ENCODE assay signal across 9 mouse cellular contexts in the genomic region with DNA sequence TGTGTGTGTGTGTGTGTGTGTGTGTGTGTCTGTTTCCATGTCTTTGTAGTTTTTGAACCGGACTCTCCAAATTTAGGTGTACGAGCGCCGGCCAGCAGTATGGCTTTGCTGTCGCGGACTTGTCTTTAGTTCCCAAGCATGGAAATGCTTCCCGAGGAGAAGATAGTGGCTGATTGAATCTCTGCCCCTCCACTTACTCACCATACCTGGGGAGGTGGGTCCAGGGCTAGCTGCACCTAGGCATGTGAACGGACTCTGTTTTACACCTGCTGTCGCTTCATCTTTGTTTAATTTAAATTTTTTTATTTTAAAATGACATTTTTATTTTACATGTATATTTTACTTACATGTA. TPM values are rescaled to one million over a fixed set of nuclear protein-coding genes. Genes with fewer than 3 reads are reported as not detected.
DNase-seq lines count a peak whose midpoint lies in the region; ATAC-seq and TF ChIP-seq lines count a peak whose summit lies in the region.
"Had no signal": no experiment of that assay in that cellular context is flagged by ENCODE, and none has a peak within 500 bp of the region (broad histone marks: within the 10 kb centered on the region; RNA-seq: fewer than 3 reads in every experiment).

No protein-coding gene starts in this region.

- no peak for DNase-seq in kidney, postnatal 10 days
- DNase-seq in embryonic facial prominence, embryonic 14.5 days (ENCODE audit: low spot score) = no peak
- peak; percentile 2 for DNase-seq in midbrain, postnatal 0 days (ENCODE audit: low spot score)
- DNase-seq in ovary, adult 18-20 months (ENCODE audit: low spot score) = no peak
- no peak for DNase-seq in cerebellum, postnatal 10 days
- DNase-seq in yolk sac, embryonic 10.5 days (ENCODE audit: low spot score) = no peak

- no peaks in the 10 kb centered on the region for H3K9me3 ChIP-seq in kidney, embryonic 14.5 days (ENCODE audit: control insufficient read depth, low read length)
- no peaks in the 10 kb centered on the region for H3K9me3 ChIP-seq in embryonic facial prominence, embryonic 14.5 days (ENCODE audit: control insufficient read depth, low read length)
- no peaks in the 10 kb centered on the region for H3K9me3 ChIP-seq in intestine, embryonic 15.5 days
- H3K9me3 ChIP-seq in midbrain, postnatal 0 days (ENCODE audit: low read length) = no peaks in the 10 kb centered on the region

- H3K4me2 ChIP-seq in kidney, embryonic 14.5 days (replicated peaks; ENCODE audit: low read depth, low read length) = peak overlapping the region; percentile 70
- H3K4me2 ChIP-seq in embryonic facial prominence, embryonic 14.5 days (ENCODE audit: low read depth, low read length) = peak overlapping the region; percentile 71
- H3K4me2 ChIP-seq in intestine, embryonic 15.5 days (replicated peaks) = peak overlapping the region; percentile 92
- H3K4me2 ChIP-seq in midbrain, postnatal 0 days (ENCODE audit: low read depth, low read length, poor library complexity, severe bottlenecking) = peak overlapping the region; percentile 54

- 0 out of 2 replicates have a peak, but pooled peaks have one; percentile 25 for ATAC-seq in kidney, embryonic 14.5 days (ENCODE audit: low FRiP score, low TSS enrichment)
- ATAC-seq in embryonic facial prominence, embryonic 14.5 days (ENCODE audit: low read depth) = no peak
- ATAC-seq in intestine, embryonic 15.5 days = no peak
- ATAC-seq in midbrain, postnatal 0 days (ENCODE audit: low FRiP score) = peak; percentile 55

- H3K36me3 ChIP-seq in kidney, embryonic 14.5 days (ENCODE audit: control insufficient read depth, insufficient read depth, low read length) = no peaks in the 10 kb centered on the region
- no peaks in the 10 kb centered on the region for H3K36me3 ChIP-seq in embryonic facial prominence, embryonic 14.5 days (ENCODE audit: control insufficient read depth, insufficient read depth, low read length)
- no peaks in the 10 kb centered on the region for H3K36me3 ChIP-seq in intestine, embryonic 15.5 days
- no peaks in the 10 kb centered on the region for H3K36me3 ChIP-seq in midbrain, postnatal 0 days (ENCODE audit: insufficient read depth, low read length)

- peak overlapping the region; percentile 60; the same call in 1 of the 2 replicates for H3K9ac ChIP-seq in kidney, embryonic 14.5 days (ENCODE audit: low read depth, low read length)
- H3K9ac ChIP-seq in embryonic facial prominence, embryonic 14.5 days (ENCODE audit: low read depth, low read length) = peak overlapping the region; percentile 71
- H3K9ac ChIP-seq in intestine, embryonic 15.5 days = no peak overlapping the region
- H3K9ac ChIP-seq in midbrain, postnatal 0 days (replicated peaks; ENCODE audit: low read length, poor library complexity, severe bottlenecking) = peak overlapping the region; percentile 83

- H3K27me3 ChIP-seq in kidney, embryonic 14.5 days (ENCODE audit: control insufficient read depth, insufficient read depth, low read length) = no peaks in the 10 kb centered on the region
- H3K27me3 ChIP-seq in embryonic facial prominence, embryonic 14.5 days (replicated peaks; ENCODE audit: control insufficient read depth, insufficient read depth, low read length) = no peaks in the 10 kb centered on the region
- no peaks in the 10 kb centered on the region for H3K27me3 ChIP-seq in intestine, embryonic 15.5 days (replicated peaks)
- H3K27me3 ChIP-seq in midbrain, postnatal 0 days (ENCODE audit: insufficient read depth, low read length) = no peaks in the 10 kb centered on the region

- 33% methylated on average over 9 of the region's 9 CpGs for WGBS in kidney, embryonic 14.5 days
- 35% methylated on average over 9 of the region's 9 CpGs for WGBS in embryonic facial prominence, embryonic 14.5 days
- 33% methylated on average over 9 of the region's 9 CpGs for WGBS in intestine, embryonic 15.5 days
- 38% methylated on average over 9 of the region's 9 CpGs for WGBS in midbrain, postnatal 0 days

- H3K4me1 ChIP-seq in kidney, embryonic 14.5 days (ENCODE audit: control insufficient read depth, insufficient read depth, low read length) = no peaks in the 10 kb centered on the region
- no peaks in the 10 kb centered on the region for H3K4me1 ChIP-seq in embryonic facial prominence, embryonic 14.5 days (ENCODE audit: control insufficient read depth, insufficient read depth, low read length)
- no peaks in the 10 kb centered on the region for H3K4me1 ChIP-seq in intestine, embryonic 15.5 days (replicated peaks)
- no peaks in the 10 kb centered on the region for H3K4me1 ChIP-seq in midbrain, postnatal 0 days (ENCODE audit: insufficient read depth, low read length)

- H3K4me3 ChIP-seq in kidney, embryonic 14.5 days (ENCODE audit: low read length) = peak overlapping the region; percentile 45
- peak overlapping the region; percentile 53 for H3K4me3 ChIP-seq in embryonic facial prominence, embryonic 14.5 days (ENCODE audit: low read depth, low read length)
- peak overlapping the region; percentile 49 for H3K4me3 ChIP-seq in intestine, embryonic 15.5 days (replicated peaks)
- peak overlapping the region; percentile 55 for H3K4me3 ChIP-seq in midbrain, postnatal 0 days (ENCODE audit: low read depth, low read length)
- H3K4me3 ChIP-seq: myocyte had no signal

- no peak for TF ChIP-seq CTCF in midbrain, postnatal 0 days (IDR thresholded peaks at IDR 0.05)

- no peak overlapping the region for H3K27ac ChIP-seq in kidney, embryonic 14.5 days (ENCODE audit: low read depth, low read length)
- H3K27ac ChIP-seq in embryonic facial prominence, embryonic 14.5 days (replicated peaks; ENCODE audit: low read depth, low read length) = no peak overlapping the region
- no peak overlapping the region for H3K27ac ChIP-seq in intestine, embryonic 15.5 days
- peak overlapping the region; percentile 78 for H3K27ac ChIP-seq in midbrain, postnatal 0 days (ENCODE audit: low read depth, low read length)

RNA-seq across cellular contexts. Expression of a gene that starts 29.7 kb away (rescaled TPM):
- 2.0 and 3.7 TPM in 2 replicates for polyA plus RNA-seq in kidney, embryonic 14.5 days (2014; fragmentation: Nextera tagmentation; extraction: Ambion mirVana)
- 2.9 and 3.3 TPM in 2 replicates for polyA plus RNA-seq in embryonic facial prominence, embryonic 14.5 days (2014; fragmentation: Nextera tagmentation; extraction: Ambion mirVana)
- 0.97 and 1.2 TPM in 2 replicates for polyA plus RNA-seq in intestine, embryonic 15.5 days (2015; fragmentation: Nextera tagmentation; extraction: Ambion mirVana)
- 6.2 and 8.2 TPM in 2 replicates for total RNA-seq in midbrain, postnatal 0 days (2014; rRNA removed)
- polyA plus RNA-seq in midbrain, postnatal 0 days (2015; fragmentation: Nextera tagmentation; extraction: Ambion mirVana) = 1.5 and 1.8 TPM in 2 replicates

Comparison
In these comparisons a context has a peak if more than half of its experiments do, and no peak if none do; other contexts are left out.
1. ATAC-seq: peak in kidney, embryonic 14.5 days (single experiment) and midbrain, postnatal 0 days (single experiment); none in embryonic facial prominence, embryonic 14.5 days (single experiment) and intestine, embryonic 15.5 days (single experiment).
2. Peak in every context shown above with its lines, with median percentiles within 50 percentile points of each other: H3K4me2 ChIP-seq and H3K4me3 ChIP-seq.